Mouse (Mus musculus) stomach, embryonic 14.5 days (tissue): ENCODE data around the gene Tcf7l2. TPM values are rescaled to one million over a fixed set of nuclear protein-coding genes. Genes with fewer than 3 reads are reported as not detected.

ENCODE experiments used
- ATAC-seq: fragments of 200-750 bp; cut with Nextera tagmentation; 2 replicates; pipeline ENCODE4 v1.8.0; 2017; ENCODE audit warnings: low read depth, moderate TSS enrichment; ENCODE audit not compliant: insufficient number of reproducible peaks, insufficient read depth, low FRiP score
- H3K27ac ChIP-seq: fragments of 300-500 bp; sonication (generic); 2 replicates; pipeline ENCODE4 v1.5.1; 2014; ENCODE audit warnings: mild to moderate bottlenecking, low read length, moderate library complexity, mixed read lengths
- H3K27me3 ChIP-seq: fragments of 300-500 bp; sonication (generic); 2 replicates; pipeline ENCODE4 v1.6.1; 2014; ENCODE audit warnings: low read length, control low read depth, mixed read lengths; ENCODE audit not compliant: control insufficient read depth, insufficient read depth
- H3K36me3 ChIP-seq: fragments of 300-500 bp; sonication (generic); 2 replicates; pipeline ENCODE4 v1.6.1; 2014; ENCODE audit warnings: mild to moderate bottlenecking, control low read depth, low read length, moderate library complexity, mixed read lengths; ENCODE audit not compliant: control insufficient read depth, insufficient read depth
- H3K4me1 ChIP-seq: fragments of 300-500 bp; sonication (generic); 2 replicates; pipeline ENCODE4 v1.6.1; 2014; ENCODE audit warnings: low read length, control low read depth, mixed read lengths; ENCODE audit not compliant: control insufficient read depth, insufficient read depth
- H3K4me2 ChIP-seq: fragments of 300-500 bp; sonication (generic); replicated peaks from 2 replicates; pipeline ENCODE4 v1.6.1; 2014; ENCODE audit warnings: low read depth, low read length, control low read depth
- H3K4me3 ChIP-seq: fragments of 300-500 bp; sonication (generic); 2 replicates; pipeline ENCODE4 v1.5.1; 2014; ENCODE audit warnings: low read depth, low read length, control low read depth
- H3K9ac ChIP-seq: fragments of 300-500 bp; sonication (generic); replicated peaks from 2 replicates; pipeline ENCODE4 v1.6.1; 2014; ENCODE audit warnings: low read depth, mild to moderate bottlenecking, control low read depth, low read length, moderate library complexity, mixed read lengths
- H3K9me3 ChIP-seq: fragments of 300-500 bp; sonication (generic); 2 replicates; pipeline ENCODE4 v1.6.1; 2016; ENCODE audit warnings: low read depth, low read length, control low read depth; ENCODE audit not compliant: control insufficient read depth
- WGBS: fragments of 180-500 bp; shearing (Covaris S2); extraction: QIAGEN DNeasy Blood & Tissue Kit; methylation state at CpG from one replicate; pipeline ENCODE4 v1.1.7; 2014; 5-methylcytosine and 5-hydroxymethylcytosine counted together
- polyA plus RNA-seq: library from polyadenylated mRNA; unstranded; fragments of >200 nt; fragmentation: Nextera tagmentation; extraction: Ambion mirVana; gene quantifications from 2 replicates; pipeline ENCODE4 v1.2.1, GENCODE M21; 2014

The Tcf7l2 gene
- polyA plus RNA-seq, 1 experiment from 2014 or later, result 151 TPM

- ATAC-seq, result no peak
- Histone ChIP-seq H3K9me3 (0 out of 2 replicates have a peak, but pooled peaks cover 3% of the 10 kb centered on the region), H3K4me2 (no peak overlapping the region), H3K27me3 (no peaks in the 10 kb centered on the region), H3K4me3 (no peak overlapping the region), H3K36me3 (no peaks in the 10 kb centered on the region), H3K9ac (no peak overlapping the region), H3K27ac (no peak overlapping the region), H3K4me1 (peaks cover 10% of the 10 kb centered on the region)
- 83% methylated on average over 3 of the region's 3 CpGs for WGBS
These were observed 213.5 kb downstream of the Tcf7l2 start for GRCm38 (mm10) chr19:55955126-55955525.

GRCm38 (mm10) chr19:55956745-55957144 is 215.1 kb downstream of the Tcf7l2 start:
- no peaks in the 10 kb centered on the region for H3K36me3 ChIP-seq
- H3K4me2 ChIP-seq, result no peak overlapping the region
- no peak overlapping the region for H3K9ac ChIP-seq
- WGBS, result 92% methylated on average over 6 of the region's 6 CpGs
- H3K27me3 ChIP-seq, result no peaks in the 10 kb centered on the region
- no peak overlapping the region for H3K4me3 ChIP-seq
- peaks cover 10% of the 10 kb centered on the region for H3K4me1 ChIP-seq
- H3K9me3 ChIP-seq, result 0 out of 2 replicates have a peak, but pooled peaks cover 3% of the 10 kb centered on the region
- no peak for ATAC-seq
- no peak overlapping the region for H3K27ac ChIP-seq

GRCm38 (mm10) chr19:55964421-55964820 is 222.8 kb downstream of the Tcf7l2 start:
- H3K9ac ChIP-seq, result no peak overlapping the region
- H3K27ac ChIP-seq, result no peak overlapping the region
- no peaks in the 10 kb centered on the region for H3K4me1 ChIP-seq
- no peaks in the 10 kb centered on the region for H3K36me3 ChIP-seq
- WGBS, result 93% methylated on average over 3 of the region's 3 CpGs
- H3K4me3 ChIP-seq, result no peak overlapping the region
- no peaks in the 10 kb centered on the region for H3K27me3 ChIP-seq
- H3K9me3 ChIP-seq, result 0 out of 2 replicates have a peak, but pooled peaks cover 2% of the 10 kb centered on the region
- ATAC-seq, result no peak
- no peak overlapping the region for H3K4me2 ChIP-seq

GRCm38 (mm10) chr19:55966066-55966465 is 224.4 kb downstream of the Tcf7l2 start:
- ATAC-seq, result no peak
- Histone ChIP-seq H3K4me3 (no peak overlapping the region), H3K9ac (no peak overlapping the region), H3K4me1 (no peaks in the 10 kb centered on the region), H3K4me2 (no peak overlapping the region), H3K27ac (no peak overlapping the region), H3K27me3 (no peaks in the 10 kb centered on the region), H3K9me3 (no peaks in the 10 kb centered on the region), H3K36me3 (no peaks in the 10 kb centered on the region)
- 24% methylated on average over 7 of the region's 7 CpGs for WGBS

GRCm38 (mm10) chr19:55969929-55970531 is 228.4 kb downstream of the Tcf7l2 start:
- no peak overlapping the region for H3K4me2 ChIP-seq
- ATAC-seq, result no peak
- 35% methylated on average over 14 of the region's 14 CpGs for WGBS
- no peaks in the 10 kb centered on the region for H3K9me3 ChIP-seq
- no peaks in the 10 kb centered on the region for H3K27me3 ChIP-seq
- no peak overlapping the region for H3K27ac ChIP-seq
- no peak overlapping the region for H3K4me3 ChIP-seq
- H3K9ac ChIP-seq, result no peak overlapping the region
- H3K4me1 ChIP-seq, result no peaks in the 10 kb centered on the region
- H3K36me3 ChIP-seq, result no peaks in the 10 kb centered on the region

GRCm38 (mm10) chr19:55976073-55976472 is 234.5 kb downstream of the Tcf7l2 start:
- WGBS, result 89% methylated on average over 9 of the region's 9 CpGs
- H3K9me3 ChIP-seq, result no peaks in the 10 kb centered on the region
- H3K27ac ChIP-seq, result no peak overlapping the region
- H3K4me2 ChIP-seq, result no peak overlapping the region
- no peak overlapping the region for H3K4me3 ChIP-seq
- no peak overlapping the region for H3K9ac ChIP-seq
- H3K27me3 ChIP-seq, result no peaks in the 10 kb centered on the region
- no peaks in the 10 kb centered on the region for H3K36me3 ChIP-seq
- no peaks in the 10 kb centered on the region for H3K4me1 ChIP-seq
- no peak for ATAC-seq
